Mouse (Mus musculus): ENCODE measurements at regions not wholly inside any gene's neighbourhood (a gene's known extent, or its start where the extent isn't known, plus 50 kb on each side); places are given as distances from the start of the nearest gene placed in this dataset.

DNA sequence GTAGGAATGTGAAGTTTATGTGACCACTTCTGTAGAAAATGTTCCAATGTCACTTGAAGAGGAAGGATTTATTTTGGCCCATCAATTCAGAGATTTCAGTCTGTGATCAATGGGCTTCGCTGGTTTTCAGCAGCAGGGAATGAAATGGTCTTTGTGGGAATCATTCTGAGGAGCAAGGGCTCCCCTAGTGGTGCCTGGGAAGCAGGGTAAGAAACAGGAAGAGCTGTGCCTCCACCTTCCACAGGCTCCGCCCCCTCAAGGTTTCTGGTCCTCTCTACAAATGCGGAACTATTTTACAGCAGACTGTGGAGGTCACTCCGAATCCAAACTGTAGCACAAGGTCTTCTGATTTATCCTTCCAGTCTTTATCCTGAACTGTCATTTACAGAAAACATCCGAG, 120.7 kb downstream of the Lrig3 start:
- TF ChIP-seq CTCF (IDR thresholded peaks at IDR 0.05) (no peak; the same call in 1 of the 2 replicates), EP300 (IDR thresholded peaks at IDR 0.05) (no peak)

All from lung, postnatal 0 days (tissue).